In the genomic region with DNA sequence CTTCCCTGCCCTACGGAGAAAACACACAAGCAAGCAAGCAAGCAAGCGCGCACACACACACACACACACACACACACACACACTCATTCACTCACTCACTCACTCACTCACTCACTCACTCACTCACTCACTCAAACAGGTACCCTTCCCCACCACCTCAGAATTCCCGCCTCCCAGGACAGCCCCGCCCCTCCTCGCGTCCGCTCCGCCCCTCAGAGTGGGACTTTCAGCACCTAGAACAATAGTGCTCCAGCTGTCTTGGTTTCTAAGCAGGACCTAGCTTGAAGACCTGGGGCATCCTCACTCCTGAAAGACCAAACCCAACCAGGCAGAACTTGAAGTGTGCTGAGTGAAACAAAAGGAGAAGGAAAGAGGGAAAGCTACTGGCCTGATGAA, we compare ENCODE assay signal across 8 mouse cellular contexts. TPM values are rescaled to one million over a fixed set of nuclear protein-coding genes. Genes with fewer than 3 reads are reported as not detected.
DNase-seq lines count a peak whose midpoint lies in the region; ATAC-seq and TF ChIP-seq lines count a peak whose summit lies in the region.

No protein-coding gene starts in this region.

- WGBS in bone marrow, adult 2 months: 1% methylated on average over 9 of the region's 9 CpGs
- 2% methylated on average over 9 of the region's 9 CpGs for WGBS in heart, embryonic 15.5 days
- WGBS in limb, embryonic 11.5 days: 1% methylated on average over 9 of the region's 9 CpGs

- TF ChIP-seq CTCF in bone marrow, adult 2 months (IDR thresholded peaks at IDR 0.05; ENCODE audit: control insufficient read depth, insufficient read depth, low read length): no peak

- peak; percentile 67 for ATAC-seq in heart, embryonic 15.5 days (replicated peaks; ENCODE audit: insufficient number of reproducible peaks, insufficient read depth, low FRiP score, low read depth)
- peak; percentile 86 for ATAC-seq in limb, embryonic 11.5 days (ENCODE audit: insufficient number of reproducible peaks, low FRiP score, low TSS enrichment, low read depth)

- peak overlapping the region; percentile 95 for H3K4me2 ChIP-seq in heart, embryonic 15.5 days
- H3K4me2 ChIP-seq in limb, embryonic 11.5 days (ENCODE audit: low read depth, severe bottlenecking): peak overlapping the region; percentile 96

- H3K9me3 ChIP-seq in heart, embryonic 15.5 days (replicated peaks): no peaks in the 10 kb centered on the region
- no peaks in the 10 kb centered on the region for H3K9me3 ChIP-seq in limb, embryonic 11.5 days (ENCODE audit: control insufficient read depth, low read length)

- no peak overlapping the region for H3K27ac ChIP-seq in bone marrow, adult 2 months (ENCODE audit: control insufficient read depth, insufficient read depth, low read depth, low read length, poor library complexity)
- no peak overlapping the region for H3K27ac ChIP-seq in heart, embryonic 15.5 days
- no peak overlapping the region for H3K27ac ChIP-seq in limb, embryonic 11.5 days (replicated peaks; ENCODE audit: low read depth, low read length)

- H3K9ac ChIP-seq in heart, embryonic 15.5 days: peak overlapping the region; percentile 40; the same call in 1 of the 2 replicates
- 0 out of 2 replicates have a peak overlapping the region, but pooled peaks have one; percentile 22 for H3K9ac ChIP-seq in limb, embryonic 11.5 days (ENCODE audit: low read length)

- peak; percentile 38 for DNase-seq in Muller cell, postnatal 12 days (ENCODE audit: inconsistent ontology term)
- DNase-seq in limb, embryonic 11.5 days (ENCODE audit: low spot score): peak; percentile 66
- peak; percentile 35 for DNase-seq in mesoderm, embryonic 11.5 days (ENCODE audit: low read depth, low spot score)
- no peak for DNase-seq in layer of hippocampus, adult 18-20 months (ENCODE audit: low spot score in 2 of 2)
- DNase-seq in frontal cortex, postnatal 36 days (ENCODE audit: low spot score in 2 of 2): no peak
- DNase-seq in layer of hippocampus, adult 8-10 months (ENCODE audit: low spot score in 2 of 2): no peak

- H3K4me3 ChIP-seq in bone marrow, adult 2 months (replicated peaks; ENCODE audit: control insufficient read depth, low read depth, low read length): peak overlapping the region; percentile 32
- H3K4me3 ChIP-seq in heart, embryonic 15.5 days: peak overlapping the region; percentile 65
- peak overlapping the region; percentile 62 for H3K4me3 ChIP-seq in limb, embryonic 11.5 days (ENCODE audit: low read depth, low read length)

- TF ChIP-seq POLR2A in bone marrow, adult 2 months (IDR thresholded peaks at IDR 0.05; ENCODE audit: borderline replicate concordance, control insufficient read depth, low read depth, low read length): no peak

- H3K4me1 ChIP-seq in bone marrow, adult 2 months (ENCODE audit: control insufficient read depth, insufficient read depth, low read length): no peaks in the 10 kb centered on the region
- H3K4me1 ChIP-seq in heart, embryonic 15.5 days (replicated peaks): peaks cover 6% of the 10 kb centered on the region
- no peaks in the 10 kb centered on the region for H3K4me1 ChIP-seq in limb, embryonic 11.5 days (ENCODE audit: control insufficient read depth, insufficient read depth, low read length)

- peaks cover 17% of the 10 kb centered on the region for H3K27me3 ChIP-seq in heart, embryonic 15.5 days
- H3K27me3 ChIP-seq in limb, embryonic 11.5 days (ENCODE audit: control insufficient read depth, insufficient read depth, low read length): peaks cover 6% of the 10 kb centered on the region; the same call in 1 of the 2 replicates

- no peaks in the 10 kb centered on the region for H3K36me3 ChIP-seq in heart, embryonic 15.5 days
- no peaks in the 10 kb centered on the region for H3K36me3 ChIP-seq in limb, embryonic 11.5 days (ENCODE audit: control insufficient read depth, insufficient read depth, low read length)

RNA-seq across cellular contexts. Expression of a gene that starts 0.4 kb away (rescaled TPM):
- not detected in 2 replicates for polyA plus RNA-seq in bone marrow, adult 2 months (2011; ENCODE audit: insufficient read depth, insufficient read length, low replicate concordance, missing spikeins)
- 0.49 and 0.74 TPM in 2 replicates for polyA plus RNA-seq in heart, embryonic 15.5 days (2015; fragmentation: Nextera tagmentation; extraction: Ambion mirVana)
- 0.13 and 0.28 TPM in 2 replicates for polyA plus RNA-seq in limb, embryonic 11.5 days (2014; fragmentation: Nextera tagmentation; extraction: Ambion mirVana)
- total RNA-seq in layer of hippocampus, adult 18-20 months (2021): under 1 TPM; 0.25 to 0.54 TPM
- total RNA-seq in layer of hippocampus, adult 8-10 months (2022): 1 to 10 TPM in 1 of 4 experiments, under 1 TPM in 3; 0.12 to 1.1 (median 0.66) TPM

Comparison
In these comparisons a context has a peak if more than half of its experiments do, and no peak if none do; other contexts are left out.
1. DNase-seq: peak in Muller cell, postnatal 12 days (single experiment), limb, embryonic 11.5 days (single experiment) and mesoderm, embryonic 11.5 days (single experiment); none in layer of hippocampus, adult 18-20 months (0 of 2), frontal cortex, postnatal 36 days (0 of 2) and layer of hippocampus, adult 8-10 months (0 of 2).
2. Peak in every context shown above with its lines, with median percentiles within 50 percentile points of each other: H3K4me3 ChIP-seq.